Mouse (Mus musculus) left cerebral cortex, adult 9 months (tissue): ENCODE measurements around the gene B4galnt3.

Experiments
- DNase-seq, 2 experiments: peaks; one replicate each; pipeline ENCODE4 v3.0.0; 2022; ENCODE audit warnings: low spot score in 2 of 2

Gene B4galnt3

GRCm38 (mm10) chr6:120274887-120275286 is 19.5 kb downstream of the B4galnt3 start:
- no peak for DNase-seq

- no peak for DNase-seq
These were observed 20.2 kb downstream of the B4galnt3 start for GRCm38 (mm10) chr6:120274181-120274580.

GRCm38 (mm10) chr6:120264151-120264550 is 30.2 kb downstream of the B4galnt3 start:
- DNase-seq: no peak

GRCm38 (mm10) chr6:120263608-120264007 is 30.8 kb downstream of the B4galnt3 start:
- DNase-seq: no peak

- no peak for DNase-seq
These were observed 31.4 kb downstream of the B4galnt3 start for GRCm38 (mm10) chr6:120262886-120263531.

- DNase-seq: no peak
These were observed 34.9 kb downstream of the B4galnt3 start for GRCm38 (mm10) chr6:120259481-120259880.

GRCm38 (mm10) chr6:120256431-120256935 is 37.9 kb downstream of the B4galnt3 start:
- DNase-seq: no peak

- DNase-seq: peak; percentile 8 to 27
These were observed 38.7 kb downstream of the B4galnt3 start for GRCm38 (mm10) chr6:120255701-120256100.

GRCm38 (mm10) chr6:120255144-120255543 is 39.2 kb downstream of the B4galnt3 start:
- no peak for DNase-seq

- no peak for DNase-seq
These were observed 39.7 kb downstream of the B4galnt3 start for GRCm38 (mm10) chr6:120254640-120255039.

GRCm38 (mm10) chr6:120252741-120253140 is 41.6 kb downstream of the B4galnt3 start:
- no peak for DNase-seq

GRCm38 (mm10) chr6:120251010-120251409 is 43.3 kb downstream of the B4galnt3 start:
- no peak for DNase-seq

GRCm38 (mm10) chr6:120249831-120250230 is 44.5 kb downstream of the B4galnt3 start:
- DNase-seq: no peak

- no peak for DNase-seq
These were observed 47.7 kb downstream of the B4galnt3 start for GRCm38 (mm10) chr6:120246676-120247075.

GRCm38 (mm10) chr6:120243250-120243649 is 51.1 kb downstream of the B4galnt3 start:
- DNase-seq: peak in 1 of 2 experiments; percentile 6

- DNase-seq: no peak
These were observed 51.8 kb downstream of the B4galnt3 start for GRCm38 (mm10) chr6:120242530-120242929.

- no peak for DNase-seq
These were observed 52.9 kb downstream of the B4galnt3 start for GRCm38 (mm10) chr6:120241453-120241852.

GRCm38 (mm10) chr6:120240461-120240860 is 53.9 kb downstream of the B4galnt3 start:
- DNase-seq: no peak

- DNase-seq: no peak
These were observed 58.5 kb downstream of the B4galnt3 start for GRCm38 (mm10) chr6:120235874-120236273.

GRCm38 (mm10) chr6:120232885-120233284 is 61.5 kb downstream of the B4galnt3 start:
- DNase-seq: no peak

- no peak for DNase-seq
These were observed 63.9 kb downstream of the B4galnt3 start for GRCm38 (mm10) chr6:120230441-120230840.

GRCm38 (mm10) chr6:120229806-120230205 is 64.6 kb downstream of the B4galnt3 start:
- DNase-seq: no peak

- DNase-seq: no peak
These were observed 67.3 kb downstream of the B4galnt3 start for GRCm38 (mm10) chr6:120227068-120227467.

GRCm38 (mm10) chr6:120225355-120225754 is 69.0 kb downstream of the B4galnt3 start:
- no peak for DNase-seq
